Mouse (Mus musculus) heart, postnatal 14 days (tissue): Measurements from ENCODE around the gene Rmdn3. TPM values are rescaled to one million over a fixed set of nuclear protein-coding genes. Genes with fewer than 3 reads are reported as not detected.

Source experiments
- DNase-seq, 2 experiments: peaks; one replicate each; pipeline ENCODE4 v3.0.0; 2021 to 2022
- intact Hi-C: fragments of 180-260 bp; cut with DNase I; formaldehyde crosslinking; loops from one replicate; pipeline ENCODE4 v1.15.1; 2025
- long read RNA-seq, 2 experiments: library from polyadenylated mRNA; stranded (forward); transcript quantifications; one replicate each; pipeline ENCODE4 v2.0.0; 2021
- total RNA-seq, 2 experiments: library from RNA; stranded (reverse); gene quantifications; 2 replicates each; pipeline ENCODE4 v1.2.3; 2021

Gene Rmdn3
- 10 to 100 TPM; 18.6 to 20.9 TPM for total RNA-seq
- long read RNA-seq, experiment 1, transcript Rmdn3-201 (13 exons, 2,249 nt) = major isoform, 38 of 41 reads
- long read RNA-seq, experiment 1, partial matches to known transcripts = 3 of 41 reads
- long read RNA-seq, experiment 1, other reads (novel, unspliced or antisense) = 0 of 41 reads
- long read RNA-seq, experiment 2, transcript Rmdn3-201 (13 exons, 2,249 nt) = major isoform, 41 of 43 reads
- long read RNA-seq, experiment 2, partial matches to known transcripts = 0 of 43 reads
- long read RNA-seq, experiment 2, other reads (novel, unspliced or antisense) = 2 of 43 reads

DNA sequence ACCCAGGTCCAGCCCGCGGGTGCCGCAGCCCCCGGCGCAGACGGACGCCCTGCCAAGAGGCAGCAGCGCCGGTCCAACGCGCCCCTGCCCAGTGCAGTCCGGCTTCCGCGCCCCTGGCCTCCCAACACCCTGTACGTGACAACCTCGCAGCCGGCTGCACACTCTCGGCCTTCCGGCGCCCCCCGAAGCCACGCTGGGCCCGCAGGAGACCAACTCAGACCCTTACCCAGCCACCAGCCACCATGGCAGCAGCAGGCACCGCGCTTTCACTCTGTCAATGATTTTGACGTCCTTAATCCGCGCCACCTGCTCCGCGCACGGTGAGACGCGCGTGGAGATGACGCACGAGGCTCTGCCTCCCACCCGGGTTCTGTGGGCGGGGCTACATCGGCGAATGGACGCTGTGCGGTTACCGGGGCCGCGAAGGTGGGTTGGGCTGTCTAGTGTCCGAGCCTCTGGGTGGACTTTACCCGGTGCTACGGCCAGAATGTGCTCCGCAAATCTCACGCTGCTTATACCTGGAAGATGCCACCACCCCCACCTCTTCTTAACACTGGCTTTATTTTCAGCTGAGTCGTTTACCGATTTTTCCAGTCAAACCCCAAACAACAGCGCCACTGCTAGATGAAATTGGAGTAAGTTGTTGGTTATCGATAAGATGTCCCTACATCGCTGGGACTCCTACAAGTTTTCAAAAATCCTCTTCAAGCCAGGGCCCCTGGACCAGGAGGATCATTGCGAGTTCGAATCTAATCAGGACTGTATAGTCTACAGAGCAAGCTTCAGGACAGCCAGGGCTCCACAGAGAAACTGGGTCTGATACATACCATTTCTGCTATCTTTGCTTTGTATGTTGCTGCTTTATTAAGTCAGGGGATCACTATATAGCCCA, at the start of gene Rmdn3:
Gene Rmdn3, minus strand, starts transcription at position 354 of the 892 bp plus-strand sequence.
- intact Hi-C loops = loop anchor here (2.0 kb wide), 1 partner anchor 32 kb away; no protein-coding TSS in a partner anchor

GRCm38 (mm10) chr2:119203871-119204460, 47.1 kb upstream of the Rmdn3 start:
- peak in 1 of 2 experiments; percentile 30 for DNase-seq
- intact Hi-C loops = no loop called here

More for the DNA sequence above, at the start of gene Rmdn3:
- peak; percentile 91 to 96 for DNase-seq

- peak; percentile 57 to 69 for DNase-seq
- intact Hi-C loops = no loop called here
Measured at GRCm38 (mm10) chr2:119202914-119203453, 46.1 kb upstream of the Rmdn3 start.

DNA sequence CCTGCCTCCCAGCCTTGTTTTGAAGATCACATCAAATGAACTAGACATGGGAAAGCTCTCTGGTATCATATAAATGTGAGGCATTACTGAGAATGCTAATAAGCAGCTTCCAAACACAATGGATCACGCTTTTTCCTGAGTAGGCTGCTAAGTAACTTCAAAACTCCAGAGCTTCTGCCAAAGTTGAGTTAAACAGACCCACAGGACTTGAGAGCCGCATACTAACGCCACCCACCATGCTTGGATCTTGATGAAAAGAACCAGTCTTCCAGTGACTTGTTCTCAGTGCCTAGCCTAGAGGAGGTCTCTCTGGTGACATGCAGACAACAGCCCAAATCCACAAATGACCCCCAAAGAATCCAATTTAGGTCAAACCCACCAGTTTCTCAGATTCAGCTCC, 42.1 kb upstream of the Rmdn3 start:
- DNase-seq = no peak
- intact Hi-C loops = no loop called here

DNA sequence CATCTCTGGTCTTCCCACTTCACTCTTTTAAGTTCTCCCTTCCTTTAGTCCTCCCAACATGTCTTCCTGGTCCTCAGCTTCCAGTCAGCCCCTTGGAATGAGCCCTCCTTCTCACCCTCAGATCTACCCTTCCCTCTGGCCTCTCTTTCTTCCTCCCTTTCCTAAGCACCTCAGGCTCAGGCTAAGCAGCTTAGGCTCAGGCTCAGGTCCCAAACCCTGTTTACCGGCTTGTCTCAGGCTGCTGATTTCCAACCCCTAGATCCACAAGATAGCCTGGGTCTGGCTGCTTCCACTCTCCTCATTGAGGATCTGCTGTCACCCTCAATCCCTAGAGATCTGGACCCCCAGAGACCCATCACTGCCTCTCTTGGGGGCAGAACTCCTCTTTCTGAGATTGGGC, 41.2 kb upstream of the Rmdn3 start:
- intact Hi-C loops = no loop called here
- no peak for DNase-seq

DNA sequence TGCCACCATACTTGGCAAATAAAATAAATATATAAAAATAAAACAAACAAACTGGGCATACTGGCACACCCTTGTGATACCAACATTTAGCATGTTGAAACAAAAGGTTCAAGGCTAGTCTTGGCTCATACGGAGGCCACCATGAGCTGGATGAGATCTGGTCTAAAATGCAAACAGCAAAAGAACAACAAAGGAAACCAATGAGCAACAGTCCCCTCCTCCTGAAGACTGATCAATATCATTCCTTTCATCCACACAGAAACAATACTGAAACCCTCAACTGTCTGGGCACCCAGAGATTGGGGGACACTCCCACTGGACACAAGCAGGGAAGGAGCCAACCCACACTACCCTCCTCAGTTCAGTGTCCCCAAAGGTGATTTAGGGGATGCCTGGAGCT, 40.7 kb upstream of the Rmdn3 start:
- no peak for DNase-seq
- intact Hi-C loops = no loop called here

DNA sequence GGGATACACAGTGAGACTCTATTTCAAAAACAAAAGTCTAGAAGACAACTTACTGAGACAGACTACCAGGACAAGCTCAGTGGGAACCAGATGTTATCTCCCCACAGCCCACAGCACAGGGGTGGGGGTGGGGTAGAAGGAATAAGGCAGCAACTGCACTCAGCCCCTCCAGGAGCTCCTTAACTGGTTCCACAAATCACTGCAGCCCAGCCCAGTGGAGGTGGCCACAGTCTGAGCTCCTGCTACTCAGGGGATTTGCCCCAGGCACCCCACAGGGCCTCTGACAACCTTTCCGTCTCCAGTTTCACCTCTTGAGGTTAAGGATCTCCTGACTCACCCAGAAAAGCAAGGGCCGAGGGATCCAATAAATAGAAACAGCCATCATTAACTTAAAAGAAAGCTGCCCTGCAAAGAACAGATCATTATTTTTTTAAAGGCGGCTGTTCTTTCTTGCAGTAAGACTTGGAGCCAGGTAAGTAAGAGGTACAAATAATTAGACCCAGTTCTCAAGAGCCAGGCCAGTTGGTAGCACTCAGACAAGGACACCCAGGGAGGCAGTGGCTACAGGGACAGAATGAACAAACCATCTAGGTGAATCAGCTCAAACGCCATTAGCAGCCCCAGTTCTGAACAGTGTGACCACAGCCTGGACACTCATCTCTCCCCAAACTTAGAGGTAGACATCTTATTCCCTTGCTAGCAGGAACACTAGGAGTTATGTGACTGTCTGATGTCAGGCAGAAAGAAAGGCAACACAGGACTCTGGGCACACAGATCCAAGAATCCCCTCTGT, 39.7 kb upstream of the Rmdn3 start:
- intact Hi-C loops = no loop called here

GRCm38 (mm10) chr2:119194140-119194539, 37.3 kb upstream of the Rmdn3 start:
- intact Hi-C loops = no loop called here
- DNase-seq = peak in 1 of 2 experiments; percentile 21

More for the DNA sequence above, 39.7 kb upstream of the Rmdn3 start:
- DNase-seq = no peak

- intact Hi-C loops = no loop called here
- DNase-seq = no peak
Measured at GRCm38 (mm10) chr2:119190969-119191368, 34.1 kb upstream of the Rmdn3 start.

GRCm38 (mm10) chr2:119189029-119189710, 32.3 kb upstream of the Rmdn3 start:
- intact Hi-C loops = loop anchor here (2.0 to 10.0 kb wide), 5 partner anchors 32 to 284 kb away; partner anchors contain the start of genes Bahd1 and Rmdn3
- DNase-seq = peak; percentile 88 to 93

GRCm38 (mm10) chr2:119182914-119183313, 26.1 kb upstream of the Rmdn3 start:
- intact Hi-C loops = loop anchor here (10.0 kb wide), 1 partner anchor 278 kb away; the partner anchor contains the start of gene Bahd1
- no peak for DNase-seq

DNA sequence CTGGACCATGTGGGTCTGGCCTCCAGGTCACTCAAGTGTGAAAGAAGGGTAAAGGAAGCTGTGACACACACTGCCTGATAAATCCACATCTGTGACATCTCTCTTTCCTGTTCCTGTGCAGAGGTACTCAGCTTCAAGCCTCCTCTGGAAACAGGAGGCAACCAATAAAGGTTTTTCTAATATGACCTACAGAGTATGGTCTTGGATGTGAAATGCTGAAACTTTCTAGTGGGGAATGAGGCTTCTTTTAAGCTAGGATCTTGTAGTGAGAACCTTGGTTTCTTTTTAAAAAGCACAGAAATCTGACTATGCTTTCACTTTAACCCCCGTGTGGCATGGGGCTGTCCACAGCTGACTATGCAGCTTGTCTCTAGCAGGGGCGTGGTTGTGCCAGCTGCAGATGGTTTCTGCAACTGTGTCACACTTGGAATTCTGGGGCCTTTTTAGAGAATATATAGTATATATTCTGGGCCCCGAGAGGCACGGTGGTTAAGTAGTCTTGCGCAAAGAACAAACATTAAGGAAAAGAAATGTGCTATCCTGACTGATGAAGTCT, 20.6 kb upstream of the Rmdn3 start:
- intact Hi-C loops = no loop called here
- no peak for DNase-seq

DNA sequence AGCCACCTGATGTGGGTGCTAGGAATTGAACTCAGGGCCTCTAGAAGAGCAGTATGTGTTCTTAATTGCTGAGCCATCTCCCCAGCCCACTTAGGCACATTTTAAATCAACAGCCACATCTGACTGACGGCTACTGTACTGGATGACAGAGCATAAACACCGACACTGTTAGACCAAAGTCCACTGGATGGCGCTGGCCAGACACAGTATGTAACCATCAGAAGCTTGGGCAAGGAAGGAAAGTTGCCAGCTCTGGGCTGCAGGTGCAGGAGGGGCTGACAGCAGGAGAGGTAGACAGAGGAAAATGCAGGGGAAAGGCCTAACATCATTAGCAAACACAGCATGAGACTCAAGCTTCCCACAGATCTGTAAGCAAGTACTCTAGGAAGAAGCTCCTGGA, 19.9 kb upstream of the Rmdn3 start:
- intact Hi-C loops = no loop called here
- no peak for DNase-seq

DNA sequence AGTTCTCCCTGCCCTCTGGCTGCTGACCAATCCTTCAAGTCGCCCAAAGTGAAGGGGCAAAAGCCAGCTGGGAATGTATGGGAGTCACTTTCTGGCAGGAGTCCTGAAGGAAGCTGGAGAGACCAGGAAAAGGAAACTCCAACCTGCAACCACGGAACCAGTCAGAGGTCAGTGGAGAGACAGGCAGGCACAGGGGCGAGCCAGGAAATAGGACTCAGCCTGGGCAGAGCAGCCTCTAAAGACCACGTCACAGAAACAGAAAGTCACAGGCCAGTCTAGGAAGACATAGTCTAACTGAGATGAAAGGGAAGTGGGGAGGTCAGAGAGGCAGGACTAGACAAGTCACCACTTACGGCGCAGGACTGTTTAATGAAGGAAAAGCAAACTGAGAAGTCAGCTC, 18.8 kb upstream of the Rmdn3 start:
- DNase-seq = no peak
- intact Hi-C loops = no loop called here

GRCm38 (mm10) chr2:119174866-119175265, 18.0 kb upstream of the Rmdn3 start:
- DNase-seq = no peak
- intact Hi-C loops = no loop called here

GRCm38 (mm10) chr2:119173991-119174651, 17.3 kb upstream of the Rmdn3 start, which contains the start of gene Gm14137:
TSS of gene Gm14137 (plus strand) at chr2:119174509.
- no peak for DNase-seq

DNA sequence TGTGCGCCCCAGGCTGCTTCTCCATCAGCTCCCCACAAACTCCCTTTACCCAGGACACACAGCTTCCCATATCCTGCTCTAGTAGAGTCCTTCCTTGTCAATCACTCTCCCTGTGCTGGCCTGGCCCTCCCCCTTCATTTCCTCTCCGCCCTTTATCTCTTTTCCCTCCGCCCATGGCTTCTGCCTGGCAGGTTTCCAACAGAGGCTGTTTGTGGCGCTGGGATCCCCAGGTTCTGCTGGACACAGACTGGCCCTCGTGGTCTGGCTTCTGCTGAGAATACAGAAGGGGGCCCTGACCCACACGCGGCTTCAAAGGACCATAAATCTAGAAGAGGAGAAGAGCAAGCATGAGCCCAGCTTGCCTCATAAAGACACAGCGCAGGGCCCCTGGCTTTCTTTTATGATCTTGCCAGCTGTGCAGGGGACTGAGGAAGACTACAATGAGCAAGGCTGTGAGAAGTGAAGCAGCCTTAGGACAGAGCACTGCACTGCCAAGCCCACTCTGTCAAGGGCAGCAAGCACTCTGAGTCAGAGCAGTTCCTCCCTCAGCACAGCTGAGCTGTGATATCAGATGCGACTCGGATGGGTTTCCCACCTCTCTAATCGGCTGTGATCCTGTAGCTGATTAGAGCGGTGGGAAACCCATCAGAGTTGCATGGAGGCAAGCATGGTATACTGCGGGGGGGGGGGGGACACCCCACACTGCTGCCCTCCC, 16.2 kb upstream of the Rmdn3 start:
- intact Hi-C loops = no loop called here
- peak; percentile 75 to 83 for DNase-seq

More at GRCm38 (mm10) chr2:119173991-119174651, 17.3 kb upstream of the Rmdn3 start, which contains the start of gene Gm14137:
- intact Hi-C loops = no loop called here

GRCm38 (mm10) chr2:119172446-119172845, 15.6 kb upstream of the Rmdn3 start:
- DNase-seq = no peak
- intact Hi-C loops = no loop called here
